In the genomic region with DNA sequence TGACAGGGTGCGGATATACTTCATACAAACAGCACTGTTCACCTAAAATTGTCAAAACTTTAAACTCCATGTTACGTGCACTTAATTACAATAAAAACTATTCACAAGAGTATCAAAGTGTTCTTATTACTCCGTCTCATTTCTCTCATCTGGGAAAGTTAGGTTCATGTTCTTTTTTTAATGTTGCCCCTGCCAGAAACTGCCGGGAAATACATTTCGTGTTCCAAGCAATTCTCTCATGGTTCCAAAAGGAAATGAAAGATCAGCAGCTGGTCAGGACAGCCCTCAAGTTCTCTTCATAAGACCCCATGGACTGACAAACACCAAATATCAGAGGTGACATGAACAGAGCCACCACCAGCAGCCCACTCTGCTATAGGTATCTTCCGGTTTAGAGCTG, we compare ENCODE assay signal across 18 mouse cellular contexts.
"Had no signal": no experiment of that assay in that cellular context is flagged by ENCODE, and none has a peak within 500 bp of the region (broad histone marks: within the 10 kb centered on the region; RNA-seq: fewer than 3 reads in every experiment).

No protein-coding gene starts in this region.

- H3K36me3 ChIP-seq: liver, embryonic 12.5 days; liver, embryonic 15.5 days had no signal

- H3K4me2 ChIP-seq: liver, embryonic 12.5 days; liver, embryonic 15.5 days had no signal

- H3K9me3 ChIP-seq: liver, embryonic 12.5 days; liver, embryonic 15.5 days had no signal

- ATAC-seq: intestine, postnatal 0 days; liver, embryonic 12.5 days had no signal

- H3K9ac ChIP-seq: liver, embryonic 12.5 days; liver, embryonic 15.5 days had no signal

- DNase-seq: kidney, adult 2 months; kidney, postnatal 25 days; layer of hippocampus, adult 9-11 months; left cerebral cortex, postnatal 4 days; liver; lung, adult 2 months; midbrain, embryonic 14.5 days; thymus, adult 2 months; thymus, postnatal 14 days; thymus, postnatal 4 days had no signal

- H3K27ac ChIP-seq: kidney, postnatal 0 days; layer of hippocampus, adult 2 months; left cerebral cortex, adult 2 months; liver, embryonic 12.5 days; liver, embryonic 15.5 days; macrophage; stomach, postnatal 0 days had no signal

- H3K4me3 ChIP-seq: layer of hippocampus, adult 2 months; left cerebral cortex, adult 2 months; liver, embryonic 12.5 days; liver, embryonic 15.5 days had no signal

- H3K4me1 ChIP-seq: liver, embryonic 12.5 days; liver, embryonic 15.5 days had no signal

- H3K27me3 ChIP-seq: liver, embryonic 12.5 days; liver, embryonic 15.5 days had no signal
